Mouse (Mus musculus) liver, adult (tissue): Measurements from ENCODE around the gene Ptgir.

ENCODE experiments used
- GATA4 ChIP-seq: IDR thresholded peaks from 2 replicates; pipeline ENCODE4 v1.6.1; 2014; ENCODE audit warnings: mild to moderate bottlenecking, low read length; ENCODE audit not compliant: insufficient replicate concordance

Ptgir gene

DNA sequence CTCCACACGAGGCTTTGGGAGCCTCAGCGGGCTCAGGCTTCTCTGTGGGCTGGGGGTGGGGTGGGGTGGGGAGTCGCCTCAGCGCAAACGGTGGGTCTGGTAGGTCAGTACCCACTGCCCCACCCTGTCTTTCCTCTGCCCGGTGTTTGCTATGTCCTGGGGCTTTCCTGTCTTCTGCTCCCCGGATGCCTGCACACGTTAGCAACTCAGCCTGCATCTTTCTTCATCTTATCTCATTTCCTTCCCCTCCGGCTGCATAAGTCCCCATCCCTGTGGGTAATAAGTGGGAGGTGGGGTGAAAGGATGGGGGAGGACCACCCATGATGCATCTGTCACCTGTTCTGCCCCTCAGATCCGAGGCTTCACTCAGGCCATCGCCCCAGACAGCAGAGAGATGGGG, 2.1 kb downstream of the Ptgir start:
- no peak for TF ChIP-seq GATA4

DNA sequence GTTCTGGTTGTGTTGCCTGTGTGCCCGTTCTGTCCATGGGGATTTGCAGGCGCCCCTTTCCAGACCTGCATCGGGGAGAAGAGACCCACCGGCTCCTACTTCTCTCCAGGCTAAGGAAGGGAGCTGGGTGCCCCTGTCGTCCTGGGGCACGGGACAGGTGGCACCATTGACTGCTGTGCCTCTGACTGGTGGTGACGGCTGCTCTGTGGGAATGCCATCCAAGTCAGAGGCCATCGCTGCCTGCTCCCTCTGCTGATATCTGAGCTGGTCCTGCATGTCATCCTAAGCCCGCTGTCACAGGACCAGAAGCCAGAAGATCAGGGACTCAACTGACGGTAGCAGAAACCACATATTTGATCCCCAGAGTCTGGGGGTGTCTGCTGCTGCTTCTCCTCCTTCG, 2.6 kb downstream of the Ptgir start:
- TF ChIP-seq GATA4: no peak

DNA sequence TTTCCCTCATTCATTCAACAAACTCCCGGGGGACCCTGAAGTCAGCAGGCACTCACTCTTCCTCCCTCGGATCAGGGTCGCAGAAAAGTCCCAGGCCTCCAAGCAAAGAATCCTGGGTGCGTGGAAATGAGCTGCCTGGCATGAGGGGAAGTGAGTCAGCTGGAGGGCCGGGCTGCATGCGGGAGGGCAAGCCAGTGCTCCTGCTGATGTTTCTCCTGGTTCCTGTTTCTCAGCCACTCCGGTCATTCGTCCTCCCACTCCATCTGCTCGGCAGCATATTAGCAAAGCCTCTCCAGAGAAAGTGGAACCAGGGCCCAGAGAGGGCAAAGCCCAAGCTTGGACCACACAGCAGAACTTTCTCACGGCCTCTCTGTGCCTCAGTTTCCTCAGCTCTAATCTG, 3.6 kb downstream of the Ptgir start:
- TF ChIP-seq GATA4: no peak

GRCm38 (mm10) chr7:16911904-16912303, 5.6 kb downstream of the Ptgir start:
- no peak for TF ChIP-seq GATA4

- no peak for TF ChIP-seq GATA4
These were observed 6.1 kb downstream of the Ptgir start for GRCm38 (mm10) chr7:16912360-16912759.

DNA sequence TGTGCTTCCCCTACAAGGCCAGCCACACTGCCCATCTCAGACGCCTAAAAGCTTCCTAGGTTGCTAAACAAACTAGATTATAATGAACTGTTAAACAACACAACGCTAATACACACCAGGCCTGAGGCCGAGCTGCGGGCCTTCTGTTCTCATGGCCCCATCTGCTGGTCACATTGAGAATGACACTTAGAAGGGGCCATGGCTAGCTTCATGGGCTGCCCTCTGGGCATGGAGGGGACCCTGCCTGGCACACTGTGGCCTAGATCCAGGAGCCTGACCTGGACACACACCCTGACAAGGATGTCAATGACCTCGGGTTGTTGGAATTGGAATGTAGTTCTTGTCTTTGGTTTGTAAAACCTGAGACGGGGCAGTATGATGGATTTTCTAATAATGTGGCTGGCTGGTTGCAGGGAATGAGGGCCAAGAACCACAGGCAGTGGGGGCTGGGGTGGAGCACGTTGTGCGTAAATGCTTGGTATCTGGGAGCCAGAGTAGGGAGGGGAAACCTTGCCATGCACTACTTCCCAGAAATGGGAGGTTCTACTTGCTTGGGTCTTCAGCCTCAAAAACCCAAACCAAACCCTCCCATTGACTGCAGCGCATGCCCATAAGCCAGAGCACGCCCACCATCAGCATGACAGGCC, 7.6 kb downstream of the Ptgir start:
- TF ChIP-seq GATA4: no peak

DNA sequence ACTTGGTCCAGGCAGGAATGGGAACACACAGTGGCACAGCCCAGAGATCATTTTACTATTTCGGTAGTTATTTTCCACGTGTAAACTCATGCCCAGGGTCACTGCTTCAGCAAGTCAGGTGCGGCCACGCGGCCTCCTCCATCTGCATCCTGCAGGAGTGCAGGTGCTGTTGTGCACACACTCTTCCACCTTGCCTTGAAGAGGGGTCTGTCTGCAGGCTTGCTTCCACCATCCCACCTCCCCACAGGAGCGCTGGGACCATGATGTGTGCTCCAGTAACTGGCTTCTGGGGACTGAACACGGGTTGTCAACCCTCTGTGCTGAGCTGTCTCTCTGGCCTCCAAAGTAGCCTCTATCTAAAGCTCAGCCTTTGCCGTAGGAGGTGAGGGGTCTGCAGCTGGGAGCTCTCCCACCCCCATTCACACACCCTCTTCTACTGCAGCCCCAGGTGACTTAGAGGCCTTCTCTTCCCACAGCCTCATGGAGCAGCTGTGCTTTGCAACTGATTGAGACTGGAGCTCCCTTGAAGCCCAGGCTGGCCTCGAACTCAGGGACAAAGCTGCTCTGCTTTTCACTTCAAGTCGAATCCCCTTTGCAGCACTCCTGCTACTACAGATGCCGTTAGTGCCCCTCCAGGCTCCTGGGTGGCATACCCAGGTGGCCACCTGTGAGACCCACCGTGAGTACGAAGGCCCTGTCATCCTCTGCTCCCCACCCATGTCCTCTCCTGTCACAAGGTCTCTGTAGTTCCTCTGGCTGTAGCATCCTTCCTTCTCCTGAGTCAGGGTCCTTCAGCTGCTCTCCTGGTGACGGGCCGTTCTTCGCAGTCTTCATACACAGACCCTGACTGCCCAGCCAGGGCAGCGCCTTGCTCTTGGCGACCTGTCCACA, 8.4 kb downstream of the Ptgir start:
- no peak for TF ChIP-seq GATA4

- TF ChIP-seq GATA4: no peak
These were observed 9.4 kb downstream of the Ptgir start for GRCm38 (mm10) chr7:16915461-16916340.

- TF ChIP-seq GATA4: no peak
These were observed 10.3 kb downstream of the Ptgir start for GRCm38 (mm10) chr7:16916342-16917265.

DNA sequence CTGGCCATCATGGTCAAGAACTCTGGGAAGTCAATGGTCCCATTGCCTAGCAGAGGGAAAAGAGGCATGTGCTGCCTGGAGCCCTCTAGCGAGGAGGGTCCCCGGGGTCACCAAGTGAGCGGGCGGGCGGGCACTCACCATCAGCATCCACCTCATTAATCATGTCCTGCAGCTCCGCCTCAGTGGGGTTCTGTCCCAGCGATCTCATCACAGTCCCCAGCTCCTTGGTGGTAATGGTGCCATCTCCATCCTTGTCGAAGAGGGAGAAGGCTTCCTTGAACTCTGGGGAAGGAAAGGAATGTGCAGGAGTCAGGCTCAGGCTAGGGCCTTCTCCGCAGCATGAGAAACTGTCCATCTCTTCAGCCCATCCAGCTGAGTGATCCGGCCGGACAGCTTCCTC, 11.2 kb downstream of the Ptgir start:
- no peak for TF ChIP-seq GATA4

DNA sequence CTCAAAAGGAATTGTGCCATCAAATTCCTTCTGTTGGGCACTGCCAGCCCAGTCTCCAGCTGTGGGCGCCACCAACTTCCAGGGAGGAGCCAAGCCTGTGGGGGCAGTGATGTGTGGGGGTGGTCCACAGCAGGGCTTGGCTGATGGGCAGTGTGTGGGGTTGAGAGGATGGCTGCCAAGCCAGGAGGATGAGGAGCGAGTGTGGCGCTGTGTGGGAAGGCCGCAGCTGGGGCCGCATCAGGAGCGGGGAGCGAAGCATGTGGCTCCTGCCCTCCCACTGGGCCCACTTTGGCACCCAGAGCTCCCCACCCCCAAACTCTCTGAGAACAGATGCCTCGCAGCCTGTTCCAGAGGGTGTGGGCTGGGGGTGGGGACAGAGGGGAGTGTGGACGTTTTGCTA, 11.7 kb downstream of the Ptgir start:
- TF ChIP-seq GATA4: no peak

GRCm38 (mm10) chr7:16918670-16919069, 12.4 kb downstream of the Ptgir start:
- TF ChIP-seq GATA4: no peak

- TF ChIP-seq GATA4: no peak
These were observed 13.3 kb downstream of the Ptgir start for GRCm38 (mm10) chr7:16919395-16920149.

DNA sequence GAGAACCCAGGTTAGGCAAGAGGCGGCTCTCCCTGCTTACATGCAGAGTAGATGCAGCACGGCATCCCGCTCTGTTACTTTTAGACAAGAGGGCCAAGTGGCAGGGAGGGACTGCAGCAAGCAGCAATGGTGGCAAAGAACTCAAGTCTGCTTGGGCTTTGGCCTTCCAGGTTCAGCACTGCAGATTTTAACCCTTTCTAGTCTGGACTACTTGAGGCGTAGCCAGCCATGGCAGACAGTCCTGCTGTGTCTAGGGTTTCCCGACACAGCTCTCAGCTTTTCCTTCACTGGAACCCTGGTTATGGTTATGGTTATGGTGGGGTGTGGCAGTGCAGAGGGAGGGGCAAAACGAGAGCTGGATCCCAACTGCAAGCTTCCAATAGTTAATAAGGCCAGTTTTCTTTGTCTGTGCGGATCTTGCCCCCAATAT, 13.9 kb downstream of the Ptgir start:
- TF ChIP-seq GATA4: no peak
